Mouse (Mus musculus): ENCODE measurements around the gene Klhl8.

The Klhl8 gene

GRCm38 (mm10) chr5:103845418-103846153 lies 65.5 kb downstream of the Klhl8 start:
- DNase-seq, result peak; percentile 45

GRCm38 (mm10) chr5:103843938-103844337 lies 67.1 kb downstream of the Klhl8 start:
- DNase-seq, result peak; percentile 59

GRCm38 (mm10) chr5:103839265-103839626 lies 71.8 kb downstream of the Klhl8 start:
- DNase-seq, result no peak

GRCm38 (mm10) chr5:103838550-103839264 lies 72.4 kb downstream of the Klhl8 start:
- DNase-seq, result no peak

DNA sequence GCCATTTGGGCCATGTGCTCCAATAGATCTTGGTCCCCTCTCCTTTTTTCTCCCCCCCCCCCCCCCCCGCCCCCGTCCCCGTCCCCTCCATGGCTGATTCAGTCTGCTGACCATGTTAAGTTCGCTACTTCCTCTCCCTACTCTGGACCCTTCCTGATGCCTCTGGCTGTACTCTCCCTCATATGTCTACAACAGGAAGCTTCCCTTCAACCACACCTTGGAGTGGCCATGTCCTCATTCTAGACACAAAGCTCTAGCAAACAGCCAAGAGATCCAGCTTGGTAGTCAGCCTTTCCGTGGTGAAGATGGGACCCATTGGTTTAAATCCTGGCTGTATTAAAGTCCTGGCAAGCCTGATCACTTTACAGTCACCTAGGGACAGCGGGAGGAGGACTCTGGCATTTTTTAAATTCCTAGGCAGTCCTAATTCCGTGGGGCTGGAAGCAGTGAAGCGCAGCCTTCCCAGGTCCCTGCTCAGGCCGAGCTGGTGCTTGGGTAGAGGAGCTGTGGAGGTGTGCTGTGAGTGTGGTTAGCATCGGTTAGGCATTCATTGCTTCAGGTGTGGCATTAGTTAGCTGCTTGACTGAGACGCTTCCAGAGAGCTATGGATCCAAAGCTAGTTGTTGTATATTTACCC lies 74.8 kb downstream of the Klhl8 start:
- no peak for DNase-seq

DNA sequence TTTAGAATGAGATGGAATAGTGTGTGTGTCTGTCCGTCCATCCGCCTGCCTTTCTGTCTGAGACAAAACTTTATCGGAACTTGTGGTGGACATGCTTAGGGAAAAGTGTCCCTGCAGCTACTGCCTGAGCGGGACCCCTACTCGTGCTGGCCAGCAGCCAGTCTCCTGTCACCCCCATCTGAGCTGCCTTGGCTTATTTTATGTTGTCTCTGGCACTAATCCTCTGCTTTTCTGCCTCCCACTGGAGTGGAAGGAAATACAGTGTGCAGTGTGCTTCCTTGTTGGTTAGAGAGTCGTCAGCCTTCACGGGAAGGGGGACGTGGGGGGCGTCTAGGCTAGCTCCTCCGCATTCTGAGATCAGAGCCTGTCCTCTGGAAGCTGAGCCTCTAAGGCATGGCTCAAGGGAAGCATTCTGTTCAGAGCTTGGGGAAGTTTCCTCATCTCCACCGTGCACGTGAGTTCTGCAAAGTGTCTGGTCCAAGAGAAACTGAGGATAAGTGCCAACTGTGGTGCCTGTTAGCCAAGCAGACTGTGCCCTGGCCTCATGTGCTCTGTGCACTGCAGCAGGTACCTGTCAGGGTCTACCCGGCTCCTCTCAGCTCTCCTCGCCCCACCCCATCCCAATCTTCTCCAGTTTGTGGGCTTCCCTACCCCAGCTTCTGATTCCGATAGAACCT lies 75.5 kb downstream of the Klhl8 start:
- no peak for DNase-seq

- no peak for DNase-seq
Observed at GRCm38 (mm10) chr5:103830886-103831285, 80.2 kb downstream of the Klhl8 start.

DNA sequence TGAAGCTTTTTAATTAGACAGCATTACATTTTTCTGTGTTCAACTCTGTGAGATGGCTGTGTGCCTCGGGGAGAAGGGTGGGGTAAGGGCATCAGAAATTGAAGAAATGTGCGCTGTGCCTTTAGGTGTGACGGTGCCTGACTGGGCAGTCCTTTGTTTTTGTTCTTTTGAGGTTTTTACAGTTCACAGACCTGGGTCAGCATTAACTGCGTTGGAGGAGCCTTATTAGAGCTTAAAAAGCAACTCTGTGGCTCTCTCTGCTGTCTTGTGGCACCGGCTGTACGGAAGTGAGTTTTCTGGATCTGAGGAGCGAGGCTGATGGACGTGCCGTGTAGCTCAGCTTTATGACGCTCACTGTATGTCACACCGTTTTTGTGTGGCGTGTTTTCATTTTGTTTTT lies 81.9 kb downstream of the Klhl8 start:
- no peak for DNase-seq

GRCm38 (mm10) chr5:103828729-103829128 lies 82.3 kb downstream of the Klhl8 start:
- no peak for DNase-seq

GRCm38 (mm10) chr5:103828304-103828703 lies 82.8 kb downstream of the Klhl8 start:
- DNase-seq, result no peak

GRCm38 (mm10) chr5:103822949-103823348 lies 88.1 kb downstream of the Klhl8 start:
- DNase-seq, result no peak

DNA sequence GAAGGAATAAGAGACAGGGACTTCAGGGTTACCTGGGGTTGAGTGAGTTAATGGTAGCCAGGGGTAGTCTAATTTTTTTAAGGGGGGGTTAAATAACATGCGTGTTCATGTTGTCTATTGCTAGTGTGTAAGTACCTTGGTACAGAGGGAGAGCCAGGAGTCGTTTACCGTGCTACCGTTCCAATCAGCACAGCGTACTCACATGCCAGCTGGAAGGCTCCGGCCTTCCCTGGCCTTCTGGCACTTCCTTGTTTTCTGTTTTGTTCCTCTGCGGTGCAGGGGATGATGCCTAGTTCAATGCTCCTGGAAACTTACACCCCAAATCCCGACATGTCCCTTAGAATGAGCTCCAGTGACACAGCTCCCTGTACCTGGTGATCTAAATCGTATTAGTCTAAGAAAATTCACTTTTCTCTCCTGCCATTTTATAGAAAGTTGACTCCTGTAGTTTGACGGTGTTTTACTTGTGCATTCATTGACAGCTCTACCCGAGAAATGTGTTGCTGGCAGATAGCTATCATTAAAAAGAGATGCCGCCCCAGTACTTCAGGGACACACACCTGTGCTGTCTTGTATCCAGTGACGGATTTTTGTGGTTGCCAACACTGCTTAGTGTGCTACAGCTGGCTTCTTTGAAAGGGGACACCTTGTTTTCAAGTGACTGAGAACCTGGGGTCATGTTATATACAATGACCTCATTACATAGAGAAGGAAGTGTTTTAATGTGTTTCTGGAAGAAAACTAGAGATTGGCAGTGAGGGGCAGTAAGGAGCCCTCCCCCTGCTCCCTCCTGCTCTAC lies 89.4 kb downstream of the Klhl8 start:
- DNase-seq, result no peak

DNA sequence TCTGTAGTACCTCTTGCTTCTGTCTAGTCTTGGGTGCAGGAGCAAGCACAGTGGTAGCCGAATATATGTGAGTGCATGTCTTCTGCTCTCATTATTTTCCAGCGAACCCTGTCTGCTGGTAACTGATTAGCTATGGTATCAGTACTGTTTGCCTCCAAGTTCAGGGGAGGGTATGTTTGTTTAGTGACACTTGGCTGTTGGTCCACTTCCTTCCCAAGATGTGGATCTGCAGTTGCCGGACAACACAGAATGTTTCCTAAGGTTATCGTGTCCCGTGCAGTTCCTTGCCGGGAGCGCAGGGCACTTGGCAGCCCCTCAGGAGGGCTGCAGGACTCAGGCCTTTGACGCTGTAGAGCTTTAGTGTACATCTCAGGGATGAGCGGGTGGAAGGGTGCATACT lies 90.0 kb downstream of the Klhl8 start:
- DNase-seq, result no peak

- DNase-seq, result no peak
Observed at GRCm38 (mm10) chr5:103819674-103820073, 91.4 kb downstream of the Klhl8 start.

DNA sequence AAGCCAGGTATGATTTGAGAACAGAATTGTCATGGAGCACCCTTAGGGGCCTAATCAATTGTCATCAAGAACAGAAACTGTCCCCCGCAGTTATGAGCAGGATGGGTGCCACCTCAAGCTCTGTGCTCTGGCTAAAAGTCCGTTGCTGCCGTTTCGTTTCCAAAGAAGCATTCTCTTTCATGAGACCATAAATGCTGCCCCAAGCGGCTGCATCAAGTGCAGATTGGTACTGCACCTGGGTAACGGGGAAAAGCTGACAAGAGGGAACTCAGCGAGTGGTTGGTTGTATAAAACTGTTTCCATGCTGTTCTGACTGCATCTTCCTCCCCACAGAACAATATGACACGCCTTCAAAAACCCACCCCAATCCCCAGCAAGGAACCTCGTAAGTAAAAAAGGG lies 92.5 kb downstream of the Klhl8 start:
- no peak for DNase-seq

- DNase-seq, result peak; percentile 44
Observed at GRCm38 (mm10) chr5:103817754-103818153, 93.3 kb downstream of the Klhl8 start.

DNA sequence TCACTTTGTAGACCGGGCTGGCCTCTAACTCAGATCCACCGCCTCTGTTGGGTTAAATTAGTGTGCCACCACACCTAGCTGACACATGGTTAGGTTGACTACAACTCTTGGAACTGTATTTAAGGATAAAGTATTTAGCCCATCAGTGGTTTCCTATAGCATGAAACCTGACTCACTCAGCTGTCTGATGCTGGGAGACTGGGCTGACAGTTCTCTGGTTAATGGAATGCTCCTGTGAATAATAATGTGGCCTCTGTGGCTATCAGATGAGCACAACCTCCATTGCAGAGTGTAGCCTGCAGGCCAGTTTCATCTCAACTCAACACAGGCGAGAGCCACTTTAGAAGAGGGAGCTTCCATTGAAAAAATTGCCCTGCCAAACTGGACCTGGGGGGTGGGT lies 94.3 kb downstream of the Klhl8 start:
- DNase-seq, result no peak

GRCm38 (mm10) chr5:103815249-103815617 lies 95.8 kb downstream of the Klhl8 start:
- DNase-seq, result no peak

GRCm38 (mm10) chr5:103814551-103815248 lies 96.4 kb downstream of the Klhl8 start:
- DNase-seq, result no peak

- no peak for DNase-seq
Observed at GRCm38 (mm10) chr5:103813997-103814542, 97.0 kb downstream of the Klhl8 start.

DNA sequence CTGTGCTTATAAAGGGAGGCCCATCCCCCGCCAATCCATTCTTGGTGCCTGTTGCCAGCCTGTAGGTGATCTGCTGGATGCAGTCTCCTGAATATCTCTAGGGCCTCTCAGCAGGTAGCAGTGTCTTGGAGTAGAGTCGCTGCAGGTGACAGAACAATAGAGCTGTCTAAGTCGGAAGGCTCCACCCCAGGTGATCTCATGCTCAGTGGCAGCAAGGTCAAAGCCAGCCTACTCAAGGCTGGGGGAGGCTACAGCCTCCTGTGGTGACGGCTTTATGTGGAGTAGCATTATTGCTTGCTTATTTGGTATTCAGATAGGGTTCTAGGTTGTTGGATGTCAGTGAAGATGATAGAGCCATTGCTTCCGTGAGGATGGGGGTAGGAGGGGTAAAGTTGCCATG lies 97.8 kb downstream of the Klhl8 start:
- no peak for DNase-seq

Data from right cerebral cortex, postnatal 14 days (tissue).